Mouse (Mus musculus): ENCODE measurements around the gene Itga8. TPM values are rescaled to one million over a fixed set of nuclear protein-coding genes. Genes with fewer than 3 reads are reported as not detected.

Gene Itga8
- polyA plus RNA-seq, 1 experiment from 2014 or later, result 3.1 TPM

Other genes with a start within 250 kb of the Itga8 start
- 46.0 and 46.1 TPM in 2 replicates for gene Mindy3, start 117.5 kb upstream of the Itga8 start, polyA plus RNA-seq (2015; fragmentation: Nextera tagmentation; extraction: Ambion mirVana)